Mouse (Mus musculus): ENCODE results near the gene Nup107.

- TF ChIP-seq CTCF (conservative IDR thresholded peaks at IDR 0.05 in 1 of 2, IDR thresholded peaks at IDR 0.05 in 1 of 2; ENCODE audit: low read depth in 2 of 2, low read length in 2 of 2) (no peak), MAZ (IDR thresholded peaks at IDR 0.05; ENCODE audit: low read depth, low read length) (no peak), KAT2A (IDR thresholded peaks at IDR 0.05; ENCODE audit: insufficient replicate concordance, low read length) (no peak), POLR2A (IDR thresholded peaks at IDR 0.05; ENCODE audit: low read depth, low read length) (no peak), ZNF384 (IDR thresholded peaks at IDR 0.05; ENCODE audit: low read depth, low read length) (no peak), NELFE (IDR thresholded peaks at IDR 0.05; ENCODE audit: low read depth, low read length) (no peak), ETS1 (conservative IDR thresholded peaks at IDR 0.05; ENCODE audit: low read depth, low read length) (no peak), MAX (IDR thresholded peaks at IDR 0.05; ENCODE audit: low read length) (no peak)
These were observed 49.3 kb downstream of the Nup107 start for GRCm38 (mm10) chr10:117743182-117743581.

Measured in CH12.LX (cell line).